Mouse (Mus musculus): ENCODE results near the gene Mbtps2. TPM values are rescaled to one million over a fixed set of nuclear protein-coding genes. Genes with fewer than 3 reads are reported as not detected.

Gene Mbtps2
- polyA plus RNA-seq, 1 experiment from 2014 or later = 8.5 TPM

GRCm38 (mm10) chrX:157486765-157487164, 111.8 kb downstream of the Mbtps2 start:
- no peak overlapping the region for H3K4me3 ChIP-seq (ENCODE audit: low read depth, low read length)
- WGBS = 28% methylated on average over 2 of the region's 2 CpGs

More at GRCm38 (mm10) chrX:157486765-157487164, 111.8 kb downstream of the Mbtps2 start:
- Histone ChIP-seq H3K9ac (ENCODE audit: low read depth, low read length) (no peak overlapping the region), H3K4me1 (replicated peaks; ENCODE audit: control insufficient read depth, insufficient read depth, low read length) (0 out of 2 replicates have a peak, but pooled peaks cover 3% of the 10 kb centered on the region), H3K4me2 (replicated peaks; ENCODE audit: low read depth) (no peak overlapping the region), H3K27me3 (replicated peaks; ENCODE audit: control insufficient read depth, insufficient read depth, low read length) (no peaks in the 10 kb centered on the region), H3K9me3 (ENCODE audit: control insufficient read depth) (no peaks in the 10 kb centered on the region), H3K36me3 (ENCODE audit: control insufficient read depth, insufficient read depth) (no peaks in the 10 kb centered on the region), H3K27ac (ENCODE audit: low read depth, low read length) (no peak overlapping the region)
- no peak for ATAC-seq
- TF ChIP-seq CTCF (IDR thresholded peaks at IDR 0.05; ENCODE audit: low read depth) = peak; percentile 67

Other genes with a start within 250 kb of the Mbtps2 start
- not detected in 2 replicates for gene Phex, start 183.4 kb downstream of the Mbtps2 start, polyA plus RNA-seq (2015; fragmentation: Nextera tagmentation; extraction: Ambion mirVana)
- 27.6 and 28.8 TPM in 2 replicates for gene Sms, start 106.4 kb downstream of the Mbtps2 start, polyA plus RNA-seq (2015; fragmentation: Nextera tagmentation; extraction: Ambion mirVana)
- 0.78 and 1.2 TPM in 2 replicates for gene Yy2, start 29.7 kb downstream of the Mbtps2 start, polyA plus RNA-seq (2015; fragmentation: Nextera tagmentation; extraction: Ambion mirVana)
- 4.1 and 5.1 TPM in 2 replicates for gene Smpx, start 100.2 kb upstream of the Mbtps2 start, polyA plus RNA-seq (2015; fragmentation: Nextera tagmentation; extraction: Ambion mirVana)
- 0.10 and 0.12 TPM in 2 replicates for gene Klhl34, start 219.7 kb upstream of the Mbtps2 start, polyA plus RNA-seq (2015; fragmentation: Nextera tagmentation; extraction: Ambion mirVana)

All from intestine, postnatal 0 days (tissue).